Mouse (Mus musculus): ENCODE data around the gene Usp15. TPM values are rescaled to one million over a fixed set of nuclear protein-coding genes. Genes with fewer than 3 reads are reported as not detected.

Usp15 gene
- total and polyA plus RNA-seq, 2 experiments = 4.5 to 53.0 TPM

DNA sequence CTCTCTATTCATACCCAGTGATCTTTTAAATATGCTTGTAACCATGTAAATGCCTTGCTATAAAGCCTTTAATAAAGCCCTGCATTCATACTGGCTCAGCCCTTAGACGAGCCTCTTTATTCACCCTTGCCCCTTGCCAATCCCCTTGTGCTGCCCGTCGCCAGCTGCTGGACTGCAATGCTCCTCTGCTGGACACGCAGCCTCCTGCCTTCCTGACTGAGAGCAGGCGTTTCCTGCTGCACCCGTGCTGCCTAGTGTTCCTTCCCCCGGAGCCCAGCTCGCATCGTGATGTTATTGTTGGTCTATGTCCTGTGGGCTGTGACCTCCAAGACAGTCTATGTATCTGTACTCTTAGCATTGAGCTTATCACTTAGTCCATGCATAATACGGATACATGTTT lies 61.0 kb downstream of the Usp15 start:
- Histone ChIP-seq H3K27me3 (ENCODE audit: control insufficient read depth, insufficient read depth, low read length) (no peaks in the 10 kb centered on the region), H3K27ac (replicated peaks; ENCODE audit: insufficient read depth, low read depth, low read length) (no peak overlapping the region), H3K4me1 (ENCODE audit: control insufficient read depth, insufficient read depth, low read length) (peaks cover 6% of the 10 kb centered on the region), H3K79me2 (ENCODE audit: control insufficient read depth, insufficient read depth, low read length) (0 out of 2 replicates have a peak, but pooled peaks cover 3% of the 10 kb centered on the region), H3K4me3 (ENCODE audit: insufficient read depth, low read depth, low read length) (no peak overlapping the region), H3K36me3 (ENCODE audit: control insufficient read depth, insufficient read depth, low read length) (peaks cover 22% of the 10 kb centered on the region), H3K9ac (ENCODE audit: low read depth, low read length) (no peak overlapping the region)
- TF ChIP-seq POLR2A (IDR thresholded peaks at IDR 0.05; ENCODE audit: extremely low read depth, insufficient read depth, low read length) (no peak), CTCF (IDR thresholded peaks at IDR 0.05; ENCODE audit: low read depth, low read length) (no peak)
- 52% methylated on average over 10 of the region's 10 CpGs for WGBS
- DNase-seq (ENCODE audit: extremely low read depth, low read depth, low spot score) = no peak

DNA sequence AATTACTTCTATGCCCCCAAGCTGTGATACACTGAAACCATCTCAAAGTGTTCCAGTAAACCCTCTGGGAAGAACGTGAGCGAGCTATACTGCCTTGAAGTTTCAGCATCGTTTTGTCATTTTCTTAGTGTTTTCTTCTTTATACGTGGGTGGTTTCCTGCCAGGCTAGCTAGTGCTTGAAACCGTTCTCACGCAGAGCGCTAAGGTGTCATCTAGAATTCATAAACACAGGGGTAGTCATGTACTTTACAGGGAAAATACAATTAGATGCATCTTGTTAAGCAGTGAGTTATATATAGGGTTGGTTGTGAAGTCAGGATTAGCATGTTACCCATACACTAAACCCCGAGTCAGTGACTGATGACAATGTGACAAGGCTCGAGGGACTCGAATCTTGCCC lies 65.3 kb downstream of the Usp15 start:
- H3K36me3 ChIP-seq (ENCODE audit: control insufficient read depth, insufficient read depth, low read length) = peaks cover 47% of the 10 kb centered on the region
- peaks cover 2% of the 10 kb centered on the region; the same call in 1 of the 2 replicates for H3K4me1 ChIP-seq (ENCODE audit: control insufficient read depth, insufficient read depth, low read length)
- WGBS = 96% methylated on average over 10 of the region's 10 CpGs
- no peaks in the 10 kb centered on the region for H3K27me3 ChIP-seq (ENCODE audit: control insufficient read depth, insufficient read depth, low read length)
- no peak for DNase-seq (ENCODE audit: extremely low read depth, low read depth, low spot score)
- no peak overlapping the region for H3K4me3 ChIP-seq (ENCODE audit: insufficient read depth, low read depth, low read length)
- 0 out of 2 replicates have a peak, but pooled peaks cover 3% of the 10 kb centered on the region for H3K79me2 ChIP-seq (ENCODE audit: control insufficient read depth, insufficient read depth, low read length)
- H3K27ac ChIP-seq (replicated peaks; ENCODE audit: insufficient read depth, low read depth, low read length) = no peak overlapping the region
- no peak for TF ChIP-seq POLR2A (IDR thresholded peaks at IDR 0.05; ENCODE audit: extremely low read depth, insufficient read depth, low read length)
- TF ChIP-seq CTCF (IDR thresholded peaks at IDR 0.05; ENCODE audit: low read depth, low read length) = no peak
- no peak overlapping the region for H3K9ac ChIP-seq (ENCODE audit: low read depth, low read length)

- DNase-seq (ENCODE audit: extremely low read depth, low read depth, low spot score) = peak; percentile 97
- no peaks in the 10 kb centered on the region for H3K27me3 ChIP-seq (ENCODE audit: control insufficient read depth, insufficient read depth, low read length)
- 32% methylated on average over 14 of the region's 14 CpGs for WGBS
- peaks cover 16% of the 10 kb centered on the region for H3K4me1 ChIP-seq (ENCODE audit: control insufficient read depth, insufficient read depth, low read length)
- peaks cover 43% of the 10 kb centered on the region for H3K36me3 ChIP-seq (ENCODE audit: control insufficient read depth, insufficient read depth, low read length)
- H3K27ac ChIP-seq (replicated peaks; ENCODE audit: insufficient read depth, low read depth, low read length) = peak overlapping the region; percentile 80
- 0 out of 2 replicates have a peak, but pooled peaks cover 2% of the 10 kb centered on the region for H3K79me2 ChIP-seq (ENCODE audit: control insufficient read depth, insufficient read depth, low read length)
- TF ChIP-seq CTCF (IDR thresholded peaks at IDR 0.05; ENCODE audit: low read depth, low read length) (peak; percentile 37; the same call in 1 of the 2 replicates), POLR2A (IDR thresholded peaks at IDR 0.05; ENCODE audit: extremely low read depth, insufficient read depth, low read length) (no peak)
- H3K9ac ChIP-seq (ENCODE audit: low read depth, low read length) = peak overlapping the region; percentile 32; the same call in 1 of the 2 replicates
- peak overlapping the region; percentile 27; the same call in 1 of the 2 replicates for H3K4me3 ChIP-seq (ENCODE audit: insufficient read depth, low read depth, low read length)
Observed at GRCm38 (mm10) chr10:123120666-123121392, 76.0 kb downstream of the Usp15 start.

GRCm38 (mm10) chr10:123116861-123117260 lies 79.9 kb downstream of the Usp15 start:
- Histone ChIP-seq H3K36me3 (ENCODE audit: control insufficient read depth, insufficient read depth, low read length) (peaks cover 33% of the 10 kb centered on the region), H3K4me3 (ENCODE audit: insufficient read depth, low read depth, low read length) (no peak overlapping the region), H3K4me1 (ENCODE audit: control insufficient read depth, insufficient read depth, low read length) (peaks cover 17% of the 10 kb centered on the region), H3K27me3 (ENCODE audit: control insufficient read depth, insufficient read depth, low read length) (no peaks in the 10 kb centered on the region), H3K9ac (ENCODE audit: low read depth, low read length) (no peak overlapping the region), H3K27ac (replicated peaks; ENCODE audit: insufficient read depth, low read depth, low read length) (no peak overlapping the region), H3K79me2 (ENCODE audit: control insufficient read depth, insufficient read depth, low read length) (peaks cover 2% of the 10 kb centered on the region; the same call in 1 of the 2 replicates)
- DNase-seq (ENCODE audit: extremely low read depth, low read depth, low spot score) = no peak
- TF ChIP-seq POLR2A (IDR thresholded peaks at IDR 0.05; ENCODE audit: extremely low read depth, insufficient read depth, low read length) = no peak
- TF ChIP-seq CTCF (IDR thresholded peaks at IDR 0.05; ENCODE audit: low read depth, low read length) = no peak
- WGBS = 92% methylated on average over 14 of the region's 14 CpGs

DNA sequence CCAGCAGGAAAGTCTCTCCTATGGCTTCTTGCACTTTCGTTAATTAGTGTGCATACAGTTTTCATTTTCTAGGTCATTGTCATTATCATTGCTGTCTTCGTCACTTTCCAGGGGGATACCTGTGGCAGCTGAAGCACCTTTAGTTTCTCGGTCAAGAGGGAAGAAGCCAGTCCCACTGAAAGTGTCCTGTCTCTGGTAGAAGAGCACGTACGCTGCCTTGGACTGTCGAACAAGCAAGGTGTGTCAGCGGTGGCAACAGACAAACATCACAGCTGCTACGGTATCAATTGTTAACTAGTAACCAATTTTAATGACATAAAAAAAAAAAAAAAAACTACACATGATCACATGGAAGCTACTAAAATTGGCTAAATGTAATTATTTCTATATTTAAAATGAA lies 83.3 kb downstream of the Usp15 start:
- WGBS = 73% methylated on average over 8 of the region's 8 CpGs
- Histone ChIP-seq H3K4me3 (ENCODE audit: insufficient read depth, low read depth, low read length) (no peak overlapping the region), H3K36me3 (ENCODE audit: control insufficient read depth, insufficient read depth, low read length) (peaks cover 34% of the 10 kb centered on the region), H3K79me2 (ENCODE audit: control insufficient read depth, insufficient read depth, low read length) (peaks cover 2% of the 10 kb centered on the region; the same call in 1 of the 2 replicates), H3K27ac (replicated peaks; ENCODE audit: insufficient read depth, low read depth, low read length) (no peak overlapping the region), H3K27me3 (ENCODE audit: control insufficient read depth, insufficient read depth, low read length) (no peaks in the 10 kb centered on the region), H3K4me1 (ENCODE audit: control insufficient read depth, insufficient read depth, low read length) (peaks cover 4% of the 10 kb centered on the region), H3K9ac (ENCODE audit: low read depth, low read length) (no peak overlapping the region)
- no peak for TF ChIP-seq CTCF (IDR thresholded peaks at IDR 0.05; ENCODE audit: low read depth, low read length)
- no peak for TF ChIP-seq POLR2A (IDR thresholded peaks at IDR 0.05; ENCODE audit: extremely low read depth, insufficient read depth, low read length)
- DNase-seq (ENCODE audit: extremely low read depth, low read depth, low spot score) = no peak

DNA sequence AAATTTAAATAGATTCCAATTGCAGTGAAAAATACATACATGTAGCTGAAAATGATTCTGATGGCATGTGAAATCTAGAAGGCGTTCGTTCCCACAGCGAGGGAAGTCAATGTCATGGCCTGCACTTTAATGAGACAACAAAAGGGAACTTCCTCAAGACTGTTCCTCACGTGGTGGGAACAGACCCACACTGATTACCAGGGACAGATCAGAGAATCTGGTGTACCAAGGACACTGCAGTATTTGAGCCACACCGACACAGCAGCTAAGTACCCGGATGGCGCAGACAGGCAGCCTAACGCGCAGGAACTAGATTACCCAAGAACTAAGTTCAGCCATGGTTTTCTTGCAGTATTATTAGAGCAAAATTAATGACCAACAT lies 84.0 kb downstream of the Usp15 start:
- Histone ChIP-seq H3K4me3 (ENCODE audit: insufficient read depth, low read depth, low read length) (no peak overlapping the region), H3K79me2 (ENCODE audit: control insufficient read depth, insufficient read depth, low read length) (peaks cover 2% of the 10 kb centered on the region; the same call in 1 of the 2 replicates), H3K27me3 (ENCODE audit: control insufficient read depth, insufficient read depth, low read length) (no peaks in the 10 kb centered on the region), H3K9ac (ENCODE audit: low read depth, low read length) (no peak overlapping the region), H3K27ac (replicated peaks; ENCODE audit: insufficient read depth, low read depth, low read length) (no peak overlapping the region), H3K4me1 (ENCODE audit: control insufficient read depth, insufficient read depth, low read length) (peaks cover 3% of the 10 kb centered on the region; the same call in 1 of the 2 replicates), H3K36me3 (ENCODE audit: control insufficient read depth, insufficient read depth, low read length) (peaks cover 35% of the 10 kb centered on the region)
- TF ChIP-seq POLR2A (IDR thresholded peaks at IDR 0.05; ENCODE audit: extremely low read depth, insufficient read depth, low read length) (no peak), CTCF (IDR thresholded peaks at IDR 0.05; ENCODE audit: low read depth, low read length) (no peak)
- 84% methylated on average over 9 of the region's 9 CpGs for WGBS
- DNase-seq (ENCODE audit: extremely low read depth, low read depth, low spot score) = no peak

All from liver, adult 2 months (tissue).